Mouse (Mus musculus): ENCODE measurements at regions not wholly inside any gene's neighbourhood (a gene's known extent, or its start where the extent isn't known, plus 50 kb on each side); places are given as distances from the start of the nearest gene placed in this dataset.

DNA sequence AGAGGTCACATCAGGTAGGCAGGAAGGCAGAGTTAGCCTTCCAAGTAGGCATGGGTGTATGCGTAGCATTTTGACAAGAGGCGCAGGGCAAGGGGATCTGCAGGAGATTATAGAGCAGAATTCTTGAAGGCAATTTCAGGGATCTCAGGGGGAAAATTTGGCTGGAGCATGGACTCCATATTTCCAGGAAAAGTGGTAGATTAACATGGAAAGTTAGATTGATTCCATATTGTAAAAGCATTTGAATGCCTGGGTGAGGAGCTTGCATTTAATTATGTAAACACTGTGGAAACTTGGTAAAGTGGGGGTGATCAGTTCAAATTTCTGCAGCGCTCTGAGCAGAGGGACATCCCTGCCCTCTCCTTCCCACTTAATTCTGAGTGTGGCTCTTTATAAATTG, 146.7 kb downstream of the Pax3 start:
- no peak for DNase-seq

DNA sequence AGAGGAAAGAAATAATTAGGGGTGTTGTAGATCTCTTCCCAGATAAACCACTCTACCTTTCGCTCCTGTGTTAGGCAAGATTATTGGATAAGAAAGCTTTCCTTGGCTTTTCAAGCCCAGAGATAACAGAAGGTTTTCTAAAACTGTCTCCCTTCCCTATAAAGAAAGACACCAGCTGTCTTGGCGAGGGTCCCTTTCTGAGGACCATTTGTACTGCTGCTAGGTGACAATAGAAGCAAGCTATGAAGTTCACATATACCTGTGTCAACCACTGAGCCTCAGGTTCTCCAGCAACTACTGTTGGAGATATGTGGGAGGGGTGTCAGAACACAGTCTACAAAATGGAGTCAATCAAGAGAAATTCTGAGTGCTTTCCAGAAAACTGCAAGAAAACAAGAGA, 164.6 kb downstream of the Pax3 start:
- no peak for DNase-seq

DNA sequence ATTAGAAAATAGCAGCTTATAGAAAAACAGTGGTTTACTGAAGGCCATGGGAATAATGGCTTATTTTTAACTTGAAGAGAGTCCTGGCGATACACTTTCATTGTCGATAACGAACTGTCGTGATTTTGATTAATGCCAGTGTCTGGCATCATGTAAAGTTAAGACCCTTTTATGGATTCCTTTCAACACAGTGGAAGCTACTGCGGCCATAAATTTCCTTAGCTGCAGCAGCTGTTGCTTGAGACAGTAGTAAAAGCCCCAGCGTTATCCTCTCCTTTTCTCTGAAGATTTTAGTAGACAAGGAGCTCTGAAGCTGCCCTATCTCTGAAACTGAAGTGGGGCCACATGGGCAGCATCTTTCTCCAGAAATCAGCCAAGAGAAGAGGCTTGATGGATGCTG, 175.2 kb downstream of the Pax3 start:
- no peak for DNase-seq

DNA sequence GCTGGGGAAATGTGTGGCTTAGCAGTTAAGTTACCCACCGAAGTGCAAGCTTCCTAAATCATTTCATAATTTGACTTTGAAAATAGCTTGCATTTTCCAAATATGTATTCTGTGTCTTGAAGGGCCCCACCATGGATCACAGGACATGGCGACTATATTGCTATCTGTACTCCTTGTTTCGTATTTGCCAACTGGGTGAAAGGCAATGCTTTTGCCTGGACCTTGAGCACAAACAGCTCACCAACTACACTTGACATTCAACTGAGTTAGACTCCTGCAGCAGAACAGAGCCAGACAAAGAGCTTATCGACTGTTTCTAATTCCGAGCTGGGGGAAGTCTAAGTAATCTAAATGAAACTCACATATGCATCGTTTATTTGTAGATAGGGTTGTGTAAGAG, 175.9 kb downstream of the Pax3 start:
- no peak for DNase-seq

DNA sequence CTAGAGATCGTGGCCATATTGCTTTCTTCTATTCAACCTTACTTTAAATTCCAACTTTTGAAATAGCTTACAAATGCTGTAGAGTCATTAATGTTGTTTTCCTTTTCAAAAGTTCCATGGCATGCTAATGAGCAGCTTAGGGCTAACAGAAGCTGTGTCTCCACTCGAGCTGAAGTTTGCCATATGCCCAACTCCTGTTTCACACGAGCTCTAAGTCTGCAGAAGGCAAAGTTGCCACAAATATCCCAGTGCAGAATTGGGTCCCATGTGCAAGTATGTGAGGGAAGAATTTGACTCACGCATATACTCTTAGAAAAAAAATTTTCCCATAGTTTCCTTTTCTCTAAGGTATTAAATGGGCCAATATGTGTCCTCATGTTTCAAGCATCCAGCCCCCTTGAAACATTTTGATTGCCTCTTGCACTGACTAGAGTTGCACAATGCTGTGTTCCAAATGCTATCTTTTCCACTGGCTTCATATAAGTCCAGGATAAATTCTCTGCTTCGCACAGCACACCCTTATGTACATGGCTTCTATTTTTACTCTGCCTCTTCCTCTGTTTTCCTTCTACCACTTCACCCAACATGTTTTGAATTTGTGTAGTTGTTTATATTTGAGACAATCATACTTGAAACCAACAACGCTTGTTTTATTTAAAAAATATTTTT, 178.9 kb downstream of the Pax3 start:
- no peak for DNase-seq

DNA sequence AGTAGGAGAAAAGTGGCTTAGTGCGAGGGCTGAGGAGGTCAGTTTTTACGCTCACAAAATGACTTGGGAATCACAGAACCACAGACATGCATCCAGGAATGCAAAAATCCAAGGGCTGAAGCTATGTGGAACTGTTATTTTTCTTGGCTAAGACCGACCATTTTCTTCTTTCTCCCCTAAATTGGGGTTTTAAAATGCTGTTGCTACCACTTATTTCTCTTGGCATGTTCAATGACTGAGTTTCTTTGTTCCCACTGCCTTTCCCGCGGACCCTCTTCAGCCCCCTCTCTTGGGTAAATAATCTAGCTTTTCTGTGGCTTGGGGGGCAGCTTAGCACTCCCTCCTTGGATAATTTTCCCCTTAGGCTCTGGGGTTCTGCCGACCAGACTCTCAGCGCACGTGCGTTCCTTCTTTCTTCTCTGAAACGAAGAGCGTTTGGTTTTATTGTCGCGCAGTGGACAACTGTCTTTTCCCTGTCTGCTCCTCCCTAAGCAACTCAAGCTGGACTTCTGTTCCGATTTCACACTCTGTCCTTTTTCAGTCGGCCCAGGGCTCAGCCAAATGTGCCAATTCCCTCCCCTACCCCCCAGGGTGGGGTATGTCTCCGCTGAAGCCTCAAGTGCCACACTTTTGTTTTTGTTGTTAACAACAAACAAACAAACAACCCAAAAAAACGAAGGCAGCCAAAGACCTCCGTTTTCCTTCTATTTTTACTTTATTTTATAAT, 180.2 kb downstream of the Pax3 start:
- DNase-seq: no peak

DNA sequence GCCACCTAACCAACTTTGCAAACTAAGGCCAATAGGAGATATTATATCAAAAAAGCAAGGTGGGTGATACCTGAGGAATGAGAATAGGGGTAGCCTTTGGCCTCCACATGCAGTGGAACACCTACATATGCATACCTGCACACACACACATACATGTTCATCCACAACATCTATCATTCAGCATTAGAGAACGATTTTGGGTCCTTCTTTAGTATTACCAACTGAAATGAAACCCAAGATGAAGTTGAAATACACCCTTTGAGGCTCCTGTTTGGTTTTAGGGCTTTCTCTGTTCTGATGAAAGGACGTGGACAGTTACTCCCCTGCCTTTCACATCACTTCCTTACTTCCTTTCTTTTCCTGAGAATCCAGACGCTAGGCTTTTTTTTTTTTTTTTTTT, 180.9 kb downstream of the Pax3 start:
- no peak for DNase-seq

DNA sequence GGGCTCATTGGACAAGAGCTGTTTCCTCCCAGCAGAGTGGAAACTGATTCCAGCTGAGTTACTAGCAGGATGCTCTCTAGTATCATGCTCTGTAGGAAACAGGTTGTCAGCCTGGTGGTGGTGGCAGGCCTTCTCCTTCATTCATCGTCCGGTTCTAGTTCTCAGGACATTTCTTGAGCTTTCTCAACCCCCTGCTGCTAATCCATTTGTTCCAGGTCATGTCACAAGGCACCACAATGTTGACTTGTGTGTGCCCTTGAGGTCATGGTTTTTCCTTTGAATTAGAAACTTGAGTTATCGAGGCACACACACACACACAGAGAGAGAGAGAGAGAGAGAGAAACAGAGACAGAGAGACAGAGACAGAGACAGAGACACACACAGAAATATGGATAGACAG, 183.5 kb downstream of the Pax3 start:
- no peak for DNase-seq

DNA sequence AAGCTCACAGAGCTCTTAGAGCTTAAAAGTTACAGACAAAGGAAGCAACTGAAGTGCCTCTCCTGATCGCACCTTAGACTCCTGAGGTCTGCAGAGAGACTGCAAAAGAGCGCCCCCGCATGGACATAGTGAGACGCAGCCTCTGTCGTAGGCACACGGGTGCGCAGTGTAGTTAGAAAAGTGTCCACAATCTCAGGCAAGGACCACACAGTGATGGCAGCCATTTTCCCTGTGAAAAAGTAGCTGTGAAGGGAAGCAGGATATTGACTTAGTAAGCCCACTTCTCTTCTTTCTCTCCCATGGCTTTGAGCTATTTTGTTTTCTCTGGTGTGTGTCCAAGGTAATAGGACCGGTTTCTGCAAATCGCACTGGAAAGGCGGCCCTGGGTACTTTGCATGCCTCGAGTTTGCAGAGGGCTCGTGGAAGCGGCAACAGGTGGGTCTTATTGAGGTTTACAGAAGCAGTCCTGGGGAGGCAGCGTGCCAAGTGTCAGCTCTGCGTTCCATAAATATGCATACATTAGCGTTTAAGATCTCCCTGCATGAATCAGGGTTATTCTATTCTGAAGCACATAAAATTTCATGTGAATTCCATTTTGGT, 188.0 kb downstream of the Pax3 start:
- peak; percentile 2 for DNase-seq

DNA sequence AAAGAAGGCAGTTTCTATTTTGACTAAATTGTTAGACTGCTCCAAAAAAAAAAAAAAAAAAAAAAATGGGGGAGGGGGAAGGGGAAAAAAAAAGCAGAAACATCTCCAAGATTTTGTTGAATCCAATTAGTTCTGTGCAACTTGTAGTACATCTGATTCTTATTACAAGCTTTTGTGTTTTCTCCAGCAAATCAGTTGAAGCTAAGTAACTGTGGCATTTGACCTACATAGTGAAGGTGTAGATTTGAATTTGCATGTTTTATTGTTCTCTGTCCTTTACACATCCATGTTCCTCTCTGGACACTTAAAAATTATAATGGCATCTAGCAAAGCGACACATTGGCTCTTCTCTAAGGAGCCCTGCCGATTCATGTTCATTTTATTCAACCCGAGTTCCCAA, 192.6 kb downstream of the Pax3 start:
- DNase-seq: no peak

DNA sequence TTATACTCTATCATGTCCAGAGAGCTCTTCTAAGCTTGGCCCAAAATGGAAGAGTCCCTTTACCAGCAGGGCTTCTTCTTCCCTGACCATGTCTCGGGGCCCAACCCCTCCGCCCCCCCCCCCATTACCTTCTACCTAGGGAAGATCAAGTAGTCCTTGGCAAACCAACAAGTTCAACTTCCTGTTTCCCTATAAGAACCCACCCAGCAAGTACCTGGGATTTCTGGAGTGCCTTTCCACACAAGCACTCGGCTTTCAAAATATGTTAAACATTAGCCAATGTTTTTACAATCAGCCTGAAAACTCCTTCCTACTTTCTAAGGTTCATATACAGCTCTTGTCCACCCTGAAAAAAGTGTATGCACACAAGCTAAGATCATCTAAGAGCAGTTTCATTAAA, 198.2 kb downstream of the Pax3 start:
- no peak for DNase-seq

DNA sequence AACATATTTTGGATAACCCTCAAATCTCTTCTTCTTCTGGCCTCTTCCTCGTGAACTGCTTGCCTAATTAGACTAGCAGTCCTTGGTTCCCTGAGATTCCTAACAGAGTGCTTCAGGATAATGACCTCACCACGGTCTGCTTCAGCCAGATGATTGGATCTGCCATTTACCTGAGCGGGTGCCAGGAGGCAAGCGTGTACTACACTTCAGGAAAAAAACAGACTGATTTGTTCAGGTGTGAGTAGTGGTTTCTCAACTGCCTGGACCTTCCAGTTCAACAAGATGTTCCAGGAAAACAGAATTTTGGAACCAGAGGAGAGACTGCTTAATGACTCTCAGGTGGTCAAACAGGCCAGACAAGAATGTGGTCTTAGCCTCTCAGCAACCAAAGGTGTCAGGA, 215.4 kb downstream of the Pax3 start:
- DNase-seq: no peak

DNA sequence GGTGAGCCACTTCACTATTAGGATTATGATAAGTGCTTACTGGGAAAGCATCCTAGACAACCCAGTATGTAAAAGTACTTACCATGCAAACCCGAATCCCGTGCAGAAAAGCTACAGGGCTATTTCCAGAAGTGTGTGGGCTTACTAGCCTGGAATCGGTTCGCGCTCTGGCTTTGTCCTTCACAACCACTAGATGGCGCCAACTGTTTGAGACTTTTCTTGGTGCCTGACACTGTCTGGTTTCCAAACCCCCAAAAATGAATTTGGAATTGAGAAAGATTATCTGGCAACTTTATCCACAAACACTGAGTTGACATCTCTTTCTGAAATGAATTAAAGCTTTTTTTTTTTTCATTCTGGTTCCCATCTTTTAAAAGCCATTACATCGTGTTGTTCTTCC, 218.2 kb downstream of the Pax3 start:
- DNase-seq: peak; percentile 43

DNA sequence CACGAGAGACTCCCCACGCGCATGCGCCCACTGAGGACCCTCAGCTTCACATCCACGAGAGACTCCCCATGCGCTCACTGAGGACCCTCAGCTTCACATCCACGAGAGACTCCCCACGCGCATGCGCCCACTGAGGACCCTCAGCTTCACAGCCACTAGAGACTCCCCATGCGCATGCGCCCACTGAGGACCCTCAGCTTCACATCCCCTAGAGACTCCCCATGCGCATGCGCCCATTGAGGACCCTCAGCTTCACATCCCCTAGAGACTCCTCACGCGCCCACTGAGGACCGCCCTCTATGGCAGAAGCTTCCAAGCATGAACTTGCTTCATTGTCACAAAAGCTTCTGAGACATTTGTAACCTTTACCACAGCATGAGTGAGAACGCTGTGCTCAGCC, 221.0 kb downstream of the Pax3 start:
- no peak for DNase-seq

DNA sequence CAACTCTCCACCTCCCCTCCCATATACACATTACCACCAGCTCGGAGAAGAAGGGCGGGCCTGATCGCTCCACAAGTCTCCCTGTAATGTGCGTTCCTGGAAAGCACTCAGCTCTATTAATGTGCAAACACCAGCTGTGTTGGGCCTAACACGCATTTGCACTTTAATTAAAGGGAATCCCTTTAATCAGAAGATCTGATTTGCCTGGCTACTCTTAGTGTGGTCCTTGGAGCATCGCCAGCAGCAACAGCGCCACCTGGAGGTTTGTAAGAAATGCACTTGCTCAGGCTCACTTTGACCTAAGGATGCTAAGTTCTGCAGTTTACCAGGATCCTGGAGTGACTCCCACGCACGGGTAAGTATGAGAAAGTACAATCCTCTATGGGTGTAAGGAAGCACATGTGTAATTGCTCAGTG, 224.6 kb downstream of the Pax3 start:
- peak; percentile 8 for DNase-seq

DNA sequence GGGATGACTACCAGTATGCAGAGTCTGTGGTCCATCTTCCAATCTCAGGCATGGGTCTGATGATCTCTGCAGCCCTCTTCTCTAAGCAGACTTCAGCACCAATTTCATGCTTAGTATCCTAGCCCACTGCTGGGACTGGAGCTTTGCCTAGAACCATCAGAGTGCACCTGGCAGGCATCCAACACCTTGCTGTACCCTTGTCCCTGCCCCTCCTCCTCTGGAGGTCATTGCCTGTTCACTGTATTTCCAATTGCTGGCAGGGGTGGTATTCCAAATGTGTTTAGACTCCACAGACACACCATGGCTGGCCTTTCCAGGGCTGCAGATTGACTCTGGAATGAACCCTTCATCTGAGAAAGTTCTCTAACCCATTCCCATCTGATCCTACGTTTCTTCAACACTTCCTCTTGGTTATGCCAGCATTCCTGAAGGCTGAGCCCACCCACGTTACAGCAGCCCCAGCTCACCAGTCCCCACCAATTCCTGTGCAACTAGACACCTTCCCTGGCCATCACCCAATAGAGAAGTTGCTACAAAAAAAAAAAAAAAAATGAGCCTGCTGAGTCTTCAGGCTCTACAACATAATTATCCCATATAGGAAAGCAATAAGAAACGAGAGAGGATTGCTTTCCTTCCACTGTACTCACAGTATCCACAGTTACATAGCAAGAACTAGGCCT, 232.1 kb downstream of the Pax3 start:
- no peak for DNase-seq

DNA sequence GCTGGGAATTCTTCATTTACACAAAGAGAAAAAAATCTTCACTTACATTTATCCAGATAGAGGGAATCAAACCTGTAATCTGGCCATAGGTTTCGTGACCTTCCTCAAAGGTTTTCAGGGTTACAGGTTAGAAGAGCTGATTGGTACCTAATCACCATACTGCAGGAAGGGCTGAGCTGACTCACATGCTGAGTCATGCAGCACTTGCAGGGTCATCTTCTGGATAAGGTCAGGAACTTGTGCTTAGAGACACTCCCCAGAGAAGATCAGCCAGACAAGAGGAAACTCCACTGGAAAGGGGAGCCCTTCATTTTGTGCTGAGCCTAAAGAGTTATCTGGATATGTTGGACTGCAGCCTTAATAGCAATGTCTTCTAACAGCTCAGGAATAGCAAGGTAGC, 237.6 kb downstream of the Pax3 start:
- DNase-seq: no peak

DNA sequence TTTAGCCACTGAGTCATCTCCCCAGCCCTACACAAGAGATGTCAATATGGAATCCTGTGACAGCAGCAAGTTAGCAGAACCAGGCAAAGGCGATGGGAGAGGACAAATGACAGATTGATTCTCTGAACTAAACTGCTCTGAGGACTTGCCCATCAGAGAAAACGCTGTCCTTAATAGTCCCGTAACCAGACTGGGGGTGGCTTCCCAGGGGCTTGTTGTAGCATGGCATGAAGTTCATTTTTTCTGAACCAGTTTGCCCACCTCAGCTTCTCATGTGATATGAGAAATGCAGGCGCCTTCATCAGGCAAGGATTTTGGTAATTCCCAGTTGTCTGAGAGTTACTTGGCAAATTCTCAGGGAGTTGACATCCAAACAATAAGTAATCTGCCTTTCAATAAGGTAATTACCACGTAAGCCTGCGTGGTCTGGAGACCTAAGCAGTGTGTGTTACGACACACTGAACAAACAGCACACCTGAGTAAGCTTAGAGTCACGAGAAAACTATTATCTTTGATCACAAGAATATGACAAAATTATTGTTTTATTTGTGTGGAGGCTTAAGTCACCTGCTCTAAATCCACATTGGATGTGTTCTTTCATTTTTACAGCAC, 239.7 kb downstream of the Pax3 start:
- no peak for DNase-seq

DNA sequence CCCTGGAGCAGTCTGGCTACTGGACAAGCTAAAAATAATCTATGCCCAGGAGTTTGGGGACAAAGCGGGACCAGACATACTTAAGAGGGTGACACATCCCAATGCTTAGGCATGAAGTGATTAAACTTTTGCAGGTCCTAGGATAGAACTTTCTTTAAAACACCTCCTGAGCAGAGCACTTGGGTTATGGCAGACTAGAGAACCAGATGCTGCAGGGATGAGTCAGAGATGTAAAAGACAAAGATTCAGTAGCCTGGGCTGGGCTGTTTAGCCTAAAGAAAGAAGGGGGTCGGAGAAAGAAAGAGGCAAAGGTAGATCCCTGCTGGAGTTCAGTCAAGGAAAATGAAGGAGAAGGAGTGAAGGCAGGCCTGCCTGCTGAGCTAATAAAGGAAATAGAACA, 249.0 kb downstream of the Pax3 start:
- no peak for DNase-seq

DNA sequence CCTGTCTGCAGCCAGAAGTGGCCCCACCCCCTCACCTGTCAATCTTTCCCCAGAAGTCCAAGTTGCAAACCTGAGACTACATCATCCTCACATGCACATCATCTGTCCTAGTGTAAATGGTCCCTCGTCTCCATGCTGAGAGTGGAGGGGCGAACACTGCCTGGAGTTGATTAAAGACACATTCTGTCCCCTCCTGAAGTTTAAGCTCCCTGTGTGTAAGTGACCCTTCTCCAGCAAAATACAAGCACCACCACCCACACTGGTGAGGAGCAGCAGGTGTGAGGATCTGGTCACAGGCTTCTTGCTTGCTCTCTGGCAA, 252.6 kb downstream of the Pax3 start:
- no peak for DNase-seq

DNA sequence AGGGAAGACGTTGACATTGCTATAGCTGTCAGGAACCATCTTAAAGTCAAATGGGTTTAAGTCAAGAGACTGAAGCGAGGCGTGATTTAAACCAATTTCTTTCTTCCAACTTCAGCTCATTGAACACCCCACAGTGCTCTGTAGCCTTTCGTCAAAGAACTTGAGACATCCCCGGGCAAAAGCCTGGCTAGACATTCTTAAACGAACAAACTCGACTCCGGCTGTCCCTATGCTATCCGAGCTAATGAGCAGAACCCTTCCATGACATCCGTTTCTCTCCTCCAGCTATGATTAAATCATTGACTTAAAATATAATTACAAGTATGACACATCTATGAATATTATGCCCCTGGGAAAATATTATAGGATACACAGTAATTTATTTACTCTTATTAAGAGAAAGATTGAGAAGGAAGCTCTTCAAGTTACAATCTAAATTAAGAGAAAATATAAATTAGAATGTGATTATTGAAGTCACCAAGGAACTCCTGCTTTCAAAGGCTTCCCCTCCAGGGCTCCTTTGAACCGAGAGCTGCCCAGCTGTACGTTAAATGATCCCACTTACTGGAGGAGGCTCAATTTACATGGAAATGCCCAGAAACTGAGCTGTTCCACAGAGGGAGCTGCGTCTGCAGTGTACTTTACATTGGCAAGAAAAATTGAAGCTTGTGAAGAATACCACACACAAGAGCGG, 253.2 kb downstream of the Pax3 start:
- DNase-seq: no peak

DNA sequence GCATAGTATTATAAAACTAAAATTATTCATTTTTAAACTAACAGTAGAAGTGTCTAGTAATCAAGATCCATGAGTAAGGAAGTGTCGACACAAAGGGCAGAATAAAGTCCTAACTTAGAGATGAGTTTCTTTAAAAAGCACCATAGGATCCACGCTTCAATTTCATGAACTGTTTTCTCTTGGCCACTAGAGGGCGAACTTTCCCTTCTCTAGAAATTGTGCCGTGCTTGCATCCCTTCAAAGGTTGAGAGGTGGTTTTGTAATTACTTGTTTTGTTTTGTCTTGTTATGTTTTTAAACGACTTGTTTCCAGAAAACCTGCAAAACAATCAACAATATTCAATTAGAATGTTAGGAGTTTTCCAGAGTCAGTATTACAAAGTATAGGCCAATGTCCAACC, 253.8 kb downstream of the Pax3 start:
- DNase-seq: no peak

Measured in cerebellum, adult 9-11 months (tissue).